Mouse (Mus musculus) hindbrain, embryonic 12.5 days (tissue): ENCODE results near the gene Tbc1d14. TPM values are rescaled to one million over a fixed set of nuclear protein-coding genes. Genes with fewer than 3 reads are reported as not detected.

Source experiments
- ATAC-seq: fragments of 200-750 bp; cut with Nextera tagmentation; 2 replicates; pipeline ENCODE4 v1.8.0; 2017; ENCODE audit warnings: moderate TSS enrichment; ENCODE audit not compliant: low FRiP score
- H3K27ac ChIP-seq: fragments of 300-500 bp; sonication (generic); 2 replicates; pipeline ENCODE4 v1.5.1; 2016; ENCODE audit warnings: mild to moderate bottlenecking
- H3K27me3 ChIP-seq: fragments of 300-500 bp; sonication (generic); 2 replicates; pipeline ENCODE4 v1.6.1; 2016; ENCODE audit warnings: mild to moderate bottlenecking
- H3K36me3 ChIP-seq: fragments of 300-500 bp; sonication (generic); 2 replicates; pipeline ENCODE4 v1.6.1; 2016; ENCODE audit warnings: mild to moderate bottlenecking
- H3K4me1 ChIP-seq: fragments of 300-500 bp; sonication (generic); 2 replicates; pipeline ENCODE4 v1.6.1; 2016
- H3K4me2 ChIP-seq: fragments of 300-500 bp; sonication (generic); replicated peaks from 2 replicates; pipeline ENCODE4 v1.6.1; 2016; ENCODE audit warnings: mild to moderate bottlenecking
- H3K4me3 ChIP-seq: fragments of 300-500 bp; sonication (generic); 2 replicates; pipeline ENCODE4 v1.5.1; 2016; ENCODE audit warnings: mild to moderate bottlenecking
- H3K9ac ChIP-seq: fragments of 300-500 bp; sonication (generic); 2 replicates; pipeline ENCODE4 v1.6.1; 2016; ENCODE audit warnings: mild to moderate bottlenecking, moderate library complexity
- H3K9me3 ChIP-seq: fragments of 300-500 bp; sonication (generic); replicated peaks from 2 replicates; pipeline ENCODE4 v1.6.1; 2016; ENCODE audit warnings: mild to moderate bottlenecking
- WGBS: fragments of 180-500 bp; shearing (Covaris S2); methylation state at CpG from one replicate; pipeline ENCODE4 v1.1.7; 2016; 5-methylcytosine and 5-hydroxymethylcytosine counted together
- polyA plus RNA-seq: library from polyadenylated mRNA; unstranded; fragments of >200 nt; fragmentation: Nextera tagmentation; extraction: Ambion mirVana; gene quantifications from 2 replicates; pipeline ENCODE4 v1.2.1, GENCODE M21; 2016

Tbc1d14 gene
- polyA plus RNA-seq, 1 experiment from 2014 or later: 56.2 TPM

DNA sequence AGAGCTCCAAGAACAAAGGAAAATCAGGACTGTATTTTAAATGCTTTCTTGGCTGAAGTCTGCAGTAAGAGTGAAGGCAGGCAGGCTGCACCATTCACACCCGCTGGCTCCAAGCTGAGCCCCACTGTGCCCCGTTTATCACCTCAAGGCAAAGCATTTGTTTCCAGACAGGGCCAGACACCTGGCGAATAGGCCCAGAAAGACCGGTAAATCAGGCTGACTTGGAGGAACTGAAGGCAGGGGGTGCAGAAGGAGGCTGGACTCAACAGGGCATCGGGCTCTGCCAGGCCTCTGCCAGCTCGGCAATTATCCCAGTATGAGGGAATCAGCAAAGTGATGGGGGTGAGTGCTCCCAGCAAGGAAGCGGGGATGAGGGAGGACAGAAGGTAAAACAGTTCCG is 148.0 kb downstream of the Tbc1d14 start:
- no peaks in the 10 kb centered on the region for H3K36me3 ChIP-seq
- 30% methylated on average over 8 of the region's 8 CpGs for WGBS
- no peaks in the 10 kb centered on the region for H3K9me3 ChIP-seq
- ATAC-seq: no peak
- no peak overlapping the region for H3K4me3 ChIP-seq
- peaks cover 4% of the 10 kb centered on the region; the same call in 1 of the 2 replicates for H3K4me1 ChIP-seq
- H3K27ac ChIP-seq: no peak overlapping the region
- H3K4me2 ChIP-seq: no peak overlapping the region
- no peak overlapping the region for H3K9ac ChIP-seq
- H3K27me3 ChIP-seq: peaks cover 6% of the 10 kb centered on the region; the same call in 1 of the 2 replicates

DNA sequence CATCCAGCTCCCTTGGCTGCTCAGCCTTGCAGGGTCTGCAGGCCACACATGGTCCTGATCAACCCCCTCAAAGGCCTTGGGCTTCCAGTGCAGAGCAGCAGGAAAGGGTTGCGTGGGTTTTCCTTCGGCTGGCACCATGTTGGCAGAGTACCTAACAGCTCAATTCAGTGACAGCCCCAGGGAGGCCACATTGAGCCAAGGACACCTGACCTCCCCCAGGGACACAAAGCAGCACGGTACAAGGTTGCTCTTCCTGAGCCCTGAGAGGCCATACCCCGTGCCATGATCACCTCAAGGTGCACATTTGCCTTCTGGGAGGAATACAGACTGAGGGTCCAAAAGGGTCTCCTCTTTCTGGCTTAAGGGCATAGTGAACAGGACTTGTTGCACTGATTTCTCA is 148.5 kb downstream of the Tbc1d14 start:
- Histone ChIP-seq H3K27ac (no peak overlapping the region), H3K4me2 (no peak overlapping the region), H3K27me3 (peaks cover 6% of the 10 kb centered on the region; the same call in 1 of the 2 replicates), H3K36me3 (no peaks in the 10 kb centered on the region), H3K4me3 (no peak overlapping the region), H3K4me1 (peaks cover 4% of the 10 kb centered on the region; the same call in 1 of the 2 replicates), H3K9me3 (no peaks in the 10 kb centered on the region), H3K9ac (no peak overlapping the region)
- 57% methylated on average over 4 of the region's 4 CpGs for WGBS
- ATAC-seq: no peak

DNA sequence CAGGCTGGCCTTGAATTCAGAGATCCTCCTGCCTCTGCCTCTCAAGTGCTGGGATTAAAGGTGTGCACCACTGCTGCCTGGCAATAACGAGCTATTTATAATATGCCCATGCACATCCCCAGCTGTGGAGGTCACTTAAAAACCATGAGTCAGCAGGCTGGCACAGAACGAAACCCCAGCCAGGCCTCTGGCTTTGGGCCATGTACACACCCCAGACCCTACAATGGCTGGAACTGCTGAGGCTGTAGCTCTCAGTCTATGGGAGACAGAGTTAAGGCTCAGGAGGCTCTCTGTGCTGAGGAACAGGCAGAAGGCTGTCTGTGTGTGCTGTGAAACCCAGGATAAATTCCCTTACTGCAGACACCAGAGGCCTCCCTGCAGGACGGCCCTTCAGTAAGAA is 152.3 kb downstream of the Tbc1d14 start:
- WGBS: 72% methylated on average over 3 of the region's 3 CpGs
- Histone ChIP-seq H3K9ac (no peak overlapping the region), H3K27ac (no peak overlapping the region), H3K4me1 (no peaks in the 10 kb centered on the region), H3K4me2 (no peak overlapping the region), H3K9me3 (no peaks in the 10 kb centered on the region), H3K27me3 (peaks cover 6% of the 10 kb centered on the region; the same call in 1 of the 2 replicates), H3K36me3 (no peaks in the 10 kb centered on the region), H3K4me3 (no peak overlapping the region)
- no peak for ATAC-seq

Other genes starting within 250 kb of the Tbc1d14 start
- 17.2 and 17.5 TPM in 2 replicates for gene Sorcs2, start 195.1 kb downstream of the Tbc1d14 start, polyA plus RNA-seq
- gene Grpel1, start 128.3 kb downstream of the Tbc1d14 start, polyA plus RNA-seq: 42.3 and 43.6 TPM in 2 replicates
- 2.5 and 2.7 TPM in 2 replicates for gene Tada2b, start 109.0 kb downstream of the Tbc1d14 start, polyA plus RNA-seq
- gene Ccdc96, start 108.7 kb downstream of the Tbc1d14 start, polyA plus RNA-seq: 4.7 and 5.0 TPM in 2 replicates
- gene D5Ertd579e, start 102.7 kb upstream of the Tbc1d14 start, polyA plus RNA-seq: 41.8 and 43.3 TPM in 2 replicates
- gene Bloc1s4, start 155.4 kb upstream of the Tbc1d14 start, polyA plus RNA-seq: 28.0 and 29.2 TPM in 2 replicates
- gene Mrfap1, start 203.5 kb upstream of the Tbc1d14 start, polyA plus RNA-seq: 495 and 532 TPM in 2 replicates
- gene Man2b2, start 237.4 kb upstream of the Tbc1d14 start, polyA plus RNA-seq: 16.1 and 16.7 TPM in 2 replicates